Mouse (Mus musculus): ENCODE data around the gene Pds5b. TPM values are rescaled to one million over a fixed set of nuclear protein-coding genes. Genes with fewer than 3 reads are reported as not detected.
"Not testable (repeated sequence)": the region's sequence is repeated elsewhere in the genome, so short reads cannot be mapped to it uniquely, and the experiment has no call there.

Gene Pds5b
- polyA plus RNA-seq, 1 experiment from 2014 or later: 48.5 TPM

GRCm38 (mm10) chr5:150673880-150674621, 512 bp downstream of the Pds5b start:
- Histone ChIP-seq H3K4me3 (ENCODE audit: low read depth, low read length) (peak overlapping the region; percentile 96), H3K4me2 (ENCODE audit: low read depth) (peak overlapping the region; percentile 49), H3K9ac (ENCODE audit: low read length) (peak overlapping the region; percentile 98), H3K27ac (ENCODE audit: low read depth, low read length) (peak overlapping the region; percentile 96), H3K27me3 (ENCODE audit: control insufficient read depth, insufficient read depth, low read length) (no peaks in the 10 kb centered on the region), H3K9me3 (ENCODE audit: control insufficient read depth, low read length) (no peaks in the 10 kb centered on the region), H3K36me3 (ENCODE audit: control insufficient read depth, insufficient read depth, low read length) (no peaks in the 10 kb centered on the region), H3K4me1 (ENCODE audit: control insufficient read depth, insufficient read depth, low read length) (no peaks in the 10 kb centered on the region; the same call in 1 of the 2 replicates)
- DNase-seq (ENCODE audit: low spot score) (peak; percentile 70), ATAC-seq (ENCODE audit: insufficient read depth, low FRiP score, low TSS enrichment) (peak; percentile 61)
- WGBS: under 1% methylated on average over 40 of the region's 91 CpGs

GRCm38 (mm10) chr5:150674866-150675265, 1.3 kb downstream of the Pds5b start:
- DNase-seq (ENCODE audit: low spot score): no peak
- H3K36me3 ChIP-seq (ENCODE audit: control insufficient read depth, insufficient read depth, low read length): no peaks in the 10 kb centered on the region

GRCm38 (mm10) chr5:150682862-150683261, 9.3 kb downstream of the Pds5b start:
- H3K36me3 ChIP-seq (ENCODE audit: control insufficient read depth, insufficient read depth, low read length); H3K4me1 ChIP-seq (ENCODE audit: control insufficient read depth, insufficient read depth, low read length); DNase-seq (ENCODE audit: low spot score); ATAC-seq (ENCODE audit: insufficient read depth, low FRiP score, low TSS enrichment); H3K4me3 ChIP-seq (ENCODE audit: low read depth, low read length); H3K9ac ChIP-seq (ENCODE audit: low read length); H3K27me3 ChIP-seq (ENCODE audit: control insufficient read depth, insufficient read depth, low read length); H3K27ac ChIP-seq (ENCODE audit: low read depth, low read length); H3K4me2 ChIP-seq (ENCODE audit: low read depth); H3K9me3 ChIP-seq (ENCODE audit: control insufficient read depth, low read length): not testable (repeated sequence)
- 95% methylated on average over 6 of the region's 6 CpGs for WGBS

More at GRCm38 (mm10) chr5:150674866-150675265, 1.3 kb downstream of the Pds5b start:
- no peak overlapping the region for H3K27ac ChIP-seq (ENCODE audit: low read depth, low read length)
- ATAC-seq (ENCODE audit: insufficient read depth, low FRiP score, low TSS enrichment): no peak
- H3K4me1 ChIP-seq (ENCODE audit: control insufficient read depth, insufficient read depth, low read length): no peaks in the 10 kb centered on the region; the same call in 1 of the 2 replicates
- peak overlapping the region; percentile 96 for H3K4me3 ChIP-seq (ENCODE audit: low read depth, low read length)
- no peak overlapping the region; the same call in 1 of the 2 replicates for H3K9ac ChIP-seq (ENCODE audit: low read length)
- WGBS: 54% methylated on average over 6 of the region's 6 CpGs
- H3K9me3 ChIP-seq (ENCODE audit: control insufficient read depth, low read length): no peaks in the 10 kb centered on the region
- H3K4me2 ChIP-seq (ENCODE audit: low read depth): peak overlapping the region; percentile 49
- H3K27me3 ChIP-seq (ENCODE audit: control insufficient read depth, insufficient read depth, low read length): no peaks in the 10 kb centered on the region

- DNase-seq (ENCODE audit: low spot score) (no peak), ATAC-seq (ENCODE audit: insufficient read depth, low FRiP score, low TSS enrichment) (no peak)
- Histone ChIP-seq H3K4me2 (ENCODE audit: low read depth) (no peak overlapping the region), H3K9ac (ENCODE audit: low read length) (no peak overlapping the region), H3K27me3 (ENCODE audit: control insufficient read depth, insufficient read depth, low read length) (no peaks in the 10 kb centered on the region), H3K27ac (ENCODE audit: low read depth, low read length) (no peak overlapping the region), H3K4me3 (ENCODE audit: low read depth, low read length) (no peak overlapping the region), H3K9me3 (ENCODE audit: control insufficient read depth, low read length) (no peaks in the 10 kb centered on the region), H3K36me3 (ENCODE audit: control insufficient read depth, insufficient read depth, low read length) (peaks cover 3% of the 10 kb centered on the region; the same call in 1 of the 2 replicates), H3K4me1 (ENCODE audit: control insufficient read depth, insufficient read depth, low read length) (no peaks in the 10 kb centered on the region)
These were observed 17.1 kb downstream of the Pds5b start for GRCm38 (mm10) chr5:150690685-150691084.

GRCm38 (mm10) chr5:150693277-150693676, 19.7 kb downstream of the Pds5b start:
- no peak for DNase-seq (ENCODE audit: low spot score)
- H3K4me3 ChIP-seq (ENCODE audit: low read depth, low read length): no peak overlapping the region
- ATAC-seq (ENCODE audit: insufficient read depth, low FRiP score, low TSS enrichment): no peak
- no peak overlapping the region for H3K27ac ChIP-seq (ENCODE audit: low read depth, low read length)
- no peak overlapping the region for H3K4me2 ChIP-seq (ENCODE audit: low read depth)
- no peak overlapping the region for H3K9ac ChIP-seq (ENCODE audit: low read length)
- no peaks in the 10 kb centered on the region for H3K4me1 ChIP-seq (ENCODE audit: control insufficient read depth, insufficient read depth, low read length)
- 97% methylated on average over 2 of the region's 2 CpGs for WGBS
- peaks cover 3% of the 10 kb centered on the region; the same call in 1 of the 2 replicates for H3K36me3 ChIP-seq (ENCODE audit: control insufficient read depth, insufficient read depth, low read length)
- no peaks in the 10 kb centered on the region for H3K9me3 ChIP-seq (ENCODE audit: control insufficient read depth, low read length)
- H3K27me3 ChIP-seq (ENCODE audit: control insufficient read depth, insufficient read depth, low read length): no peaks in the 10 kb centered on the region

- no peak overlapping the region for H3K4me2 ChIP-seq (ENCODE audit: low read depth)
- no peak for ATAC-seq (ENCODE audit: insufficient read depth, low FRiP score, low TSS enrichment)
- 73% methylated on average over 2 of the region's 2 CpGs for WGBS
These were observed 29.2 kb downstream of the Pds5b start for GRCm38 (mm10) chr5:150702714-150703113.

GRCm38 (mm10) chr5:150706651-150707050, 33.1 kb downstream of the Pds5b start:
- ATAC-seq (ENCODE audit: insufficient read depth, low FRiP score, low TSS enrichment); H3K4me3 ChIP-seq (ENCODE audit: low read depth, low read length); H3K4me1 ChIP-seq (ENCODE audit: control insufficient read depth, insufficient read depth, low read length); H3K27ac ChIP-seq (ENCODE audit: low read depth, low read length); DNase-seq (ENCODE audit: low spot score); H3K27me3 ChIP-seq (ENCODE audit: control insufficient read depth, insufficient read depth, low read length); H3K4me2 ChIP-seq (ENCODE audit: low read depth); H3K9ac ChIP-seq (ENCODE audit: low read length); H3K9me3 ChIP-seq (ENCODE audit: control insufficient read depth, low read length); H3K36me3 ChIP-seq (ENCODE audit: control insufficient read depth, insufficient read depth, low read length): not testable (repeated sequence)
- WGBS: 95% methylated on average over 1 of the region's 1 CpGs

More at GRCm38 (mm10) chr5:150702714-150703113, 29.2 kb downstream of the Pds5b start:
- no peaks in the 10 kb centered on the region for H3K4me1 ChIP-seq (ENCODE audit: control insufficient read depth, insufficient read depth, low read length)
- no peak for DNase-seq (ENCODE audit: low spot score)
- H3K4me3 ChIP-seq (ENCODE audit: low read depth, low read length): no peak overlapping the region
- no peaks in the 10 kb centered on the region for H3K9me3 ChIP-seq (ENCODE audit: control insufficient read depth, low read length)
- H3K27ac ChIP-seq (ENCODE audit: low read depth, low read length): no peak overlapping the region
- H3K27me3 ChIP-seq (ENCODE audit: control insufficient read depth, insufficient read depth, low read length): no peaks in the 10 kb centered on the region
- H3K9ac ChIP-seq (ENCODE audit: low read length): no peak overlapping the region
- H3K36me3 ChIP-seq (ENCODE audit: control insufficient read depth, insufficient read depth, low read length): no peaks in the 10 kb centered on the region

GRCm38 (mm10) chr5:150707181-150707580, 33.6 kb downstream of the Pds5b start:
- H3K9ac ChIP-seq (ENCODE audit: low read length); H3K27me3 ChIP-seq (ENCODE audit: control insufficient read depth, insufficient read depth, low read length); H3K4me1 ChIP-seq (ENCODE audit: control insufficient read depth, insufficient read depth, low read length); H3K9me3 ChIP-seq (ENCODE audit: control insufficient read depth, low read length); H3K36me3 ChIP-seq (ENCODE audit: control insufficient read depth, insufficient read depth, low read length); H3K4me3 ChIP-seq (ENCODE audit: low read depth, low read length); ATAC-seq (ENCODE audit: insufficient read depth, low FRiP score, low TSS enrichment); DNase-seq (ENCODE audit: low spot score); H3K27ac ChIP-seq (ENCODE audit: low read depth, low read length); H3K4me2 ChIP-seq (ENCODE audit: low read depth): not testable (repeated sequence)
- WGBS: 92% methylated on average over 3 of the region's 3 CpGs

GRCm38 (mm10) chr5:150711503-150711902, 38.0 kb downstream of the Pds5b start:
- no peak overlapping the region for H3K9ac ChIP-seq (ENCODE audit: low read length)
- DNase-seq (ENCODE audit: low spot score) (no peak), ATAC-seq (ENCODE audit: insufficient read depth, low FRiP score, low TSS enrichment) (no peak)
- H3K4me1 ChIP-seq (ENCODE audit: control insufficient read depth, insufficient read depth, low read length): no peaks in the 10 kb centered on the region
- H3K27me3 ChIP-seq (ENCODE audit: control insufficient read depth, insufficient read depth, low read length): no peaks in the 10 kb centered on the region
- no peak overlapping the region for H3K4me2 ChIP-seq (ENCODE audit: low read depth)
- H3K4me3 ChIP-seq (ENCODE audit: low read depth, low read length): no peak overlapping the region
- H3K27ac ChIP-seq (ENCODE audit: low read depth, low read length): no peak overlapping the region
- H3K9me3 ChIP-seq (ENCODE audit: control insufficient read depth, low read length): no peaks in the 10 kb centered on the region
- WGBS: 97% methylated on average over 4 of the region's 4 CpGs
- no peaks in the 10 kb centered on the region for H3K36me3 ChIP-seq (ENCODE audit: control insufficient read depth, insufficient read depth, low read length)

All from neural tube, embryonic 11.5 days (tissue).